17 mouse cellular contexts compared by ENCODE assay signal in genomic region chr17:9829895-9830294, GRCm38 (mm10).
"Had no signal": no experiment of that assay in that cellular context is flagged by ENCODE, and none has a peak within 500 bp of the region (broad histone marks: within the 10 kb centered on the region; RNA-seq: fewer than 3 reads in every experiment).

No protein-coding gene starts in this region.

- H3K9ac ChIP-seq: liver, embryonic 13.5 days; stomach, embryonic 15.5 days had no signal

- H3K4me2 ChIP-seq: liver, embryonic 13.5 days; midbrain, embryonic 11.5 days; stomach, embryonic 15.5 days had no signal

- DNase-seq: kidney, adult 2 months; kidney, postnatal 25 days; layer of hippocampus, adult 9-11 months; liver, embryonic 13.5 days; lung, adult 2 months; lung, postnatal 14 days; lung, postnatal 4 days; midbrain, embryonic 14.5 days; right cerebral cortex, postnatal 14 days; spleen, adult 18-20 months; thymus, adult 18-20 months; thymus, postnatal 36 days had no signal

- H3K27me3 ChIP-seq: liver, embryonic 13.5 days; stomach, embryonic 15.5 days had no signal

- H3K27ac ChIP-seq: kidney, postnatal 0 days; layer of hippocampus, adult 2 months; left cerebral cortex, adult 2 months; liver, embryonic 13.5 days; stomach, embryonic 15.5 days had no signal

- H3K36me3 ChIP-seq: liver, embryonic 13.5 days; stomach, embryonic 15.5 days had no signal

- H3K9me3 ChIP-seq: liver, embryonic 13.5 days; stomach, embryonic 15.5 days had no signal

- H3K4me1 ChIP-seq: liver, embryonic 13.5 days; stomach, embryonic 15.5 days had no signal

- H3K4me3 ChIP-seq: layer of hippocampus, adult 2 months; left cerebral cortex, adult 2 months; liver, embryonic 13.5 days; stomach, embryonic 15.5 days had no signal
